Mouse (Mus musculus): ENCODE measurements around the gene Tnfrsf1b.
A peak's percentile ranks its signal among the peaks of the same experiment; 100 is the strongest.

Tnfrsf1b gene

DNA sequence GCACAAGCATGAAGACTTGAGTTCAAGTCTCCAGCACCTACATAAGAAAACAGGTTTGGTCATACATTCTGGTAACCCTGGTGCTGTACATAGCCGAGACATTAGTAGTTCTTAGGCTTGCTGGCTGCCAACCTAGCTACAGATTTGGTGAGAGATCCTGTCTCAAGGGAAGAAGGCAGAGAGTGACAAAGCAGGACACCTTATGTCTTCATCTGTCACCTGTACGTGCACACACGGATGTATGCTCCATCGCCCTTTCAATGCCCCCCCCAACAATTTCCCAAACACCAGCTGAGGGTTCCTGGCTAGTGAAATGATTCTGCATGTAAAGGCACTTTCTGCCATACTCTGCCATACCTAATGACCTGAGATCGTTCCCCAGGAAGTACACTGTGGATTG lies 9.5 kb upstream of the Tnfrsf1b start:
- no peak for DNase-seq

GRCm38 (mm10) chr4:145254418-145254817 lies 7.7 kb upstream of the Tnfrsf1b start:
- no peak for DNase-seq

DNA sequence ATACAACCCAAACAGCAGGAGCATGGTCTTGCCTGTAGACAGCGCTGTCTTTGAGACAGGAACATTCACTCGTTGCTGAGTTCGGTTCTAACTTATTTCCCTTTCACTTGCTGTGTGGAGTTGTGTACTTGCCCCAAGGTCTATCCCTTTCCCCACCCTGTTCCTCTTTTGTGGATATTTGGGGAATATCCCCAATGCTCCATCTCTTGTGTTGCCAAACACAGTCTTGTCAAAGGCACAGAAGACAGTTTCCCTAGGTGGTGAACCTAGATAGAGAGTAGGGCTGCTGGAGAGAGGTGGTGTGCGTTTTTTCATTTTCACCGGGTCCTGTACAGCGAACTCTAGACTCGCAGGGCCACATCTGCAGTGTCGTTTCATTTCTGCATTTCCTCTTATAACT lies 5.9 kb upstream of the Tnfrsf1b start:
- DNase-seq: no peak

GRCm38 (mm10) chr4:145251546-145251945 lies 4.9 kb upstream of the Tnfrsf1b start:
- DNase-seq: no peak

DNA sequence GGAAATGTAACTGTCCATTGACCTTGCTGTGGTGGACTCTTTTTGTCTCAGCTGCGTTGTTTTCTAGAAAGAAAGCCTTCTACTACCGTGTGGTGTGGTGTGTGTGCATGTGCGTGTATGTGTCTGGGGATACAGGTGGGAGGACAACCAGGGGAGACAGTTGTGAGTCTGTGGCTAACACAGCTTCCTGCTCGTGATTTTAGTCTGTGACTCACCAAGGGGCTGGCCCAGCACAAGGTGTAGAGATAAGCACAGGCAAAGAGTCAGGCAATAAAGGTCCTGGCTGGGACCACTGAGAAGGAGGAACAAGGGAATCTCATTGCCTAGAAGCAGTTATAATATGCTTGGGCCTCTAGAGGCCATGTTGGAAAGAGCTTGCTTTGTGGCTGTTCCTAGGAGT lies 3.3 kb upstream of the Tnfrsf1b start:
- no peak for DNase-seq

GRCm38 (mm10) chr4:145247556-145247955 lies 886 bp upstream of the Tnfrsf1b start:
- DNase-seq: no peak

GRCm38 (mm10) chr4:145245581-145245980 lies 1.1 kb downstream of the Tnfrsf1b start:
- no peak for DNase-seq

GRCm38 (mm10) chr4:145244676-145245075 lies 2.0 kb downstream of the Tnfrsf1b start:
- DNase-seq: no peak

DNA sequence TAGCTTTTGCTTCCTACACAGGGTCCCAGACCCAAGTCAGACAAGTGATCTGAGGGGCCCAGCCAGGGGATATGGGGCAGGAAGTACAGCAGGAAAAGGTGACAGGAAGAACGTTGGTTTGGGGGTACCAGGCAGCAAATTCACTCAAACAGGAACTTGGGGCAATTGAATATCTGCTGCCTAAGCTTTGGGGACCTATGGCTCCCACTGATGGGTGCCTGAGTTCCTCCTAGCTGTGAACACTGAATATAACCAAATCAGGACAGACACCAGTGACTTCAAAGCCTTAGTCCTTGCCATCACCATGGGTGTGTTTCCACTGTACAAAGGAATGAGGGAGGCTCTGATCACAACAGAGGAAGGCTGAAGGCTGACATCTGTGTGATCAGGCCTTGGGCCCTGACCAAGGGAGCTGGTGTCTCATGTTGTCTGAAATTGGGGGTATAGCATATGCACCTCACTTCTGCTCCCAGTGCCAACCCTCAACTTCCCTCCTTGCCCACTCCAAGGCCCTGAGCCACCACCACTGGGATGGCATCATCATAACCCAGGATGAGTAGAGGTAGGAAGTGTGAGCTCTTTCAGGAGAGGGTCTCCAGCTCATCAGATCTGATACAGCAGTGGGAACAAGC lies 3.8 kb downstream of the Tnfrsf1b start:
- no peak for DNase-seq

- peak; percentile 32 for DNase-seq
Observed at GRCm38 (mm10) chr4:145240723-145241231, 5.9 kb downstream of the Tnfrsf1b start.

- DNase-seq: peak; percentile 63
Observed at GRCm38 (mm10) chr4:145239049-145239830, 7.4 kb downstream of the Tnfrsf1b start.

DNA sequence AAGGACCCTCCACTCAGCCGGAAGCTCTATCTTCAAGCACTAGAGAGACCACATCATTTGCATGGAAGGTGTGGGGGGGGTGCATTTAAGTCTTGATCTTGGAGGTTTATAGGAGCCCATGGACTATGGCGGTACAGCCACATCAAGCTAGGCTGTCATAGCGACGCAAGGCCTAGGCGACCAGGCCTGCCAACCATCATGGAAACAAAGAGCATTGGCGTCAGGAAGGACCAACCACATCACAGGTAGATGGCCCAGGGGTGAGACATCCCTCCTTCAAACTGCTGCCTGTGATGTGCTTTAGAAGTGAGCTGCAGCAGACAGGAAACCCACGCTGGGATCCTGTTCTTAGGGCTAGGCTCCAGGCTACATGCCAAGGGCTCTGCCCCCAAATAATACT lies 10.6 kb downstream of the Tnfrsf1b start:
- DNase-seq: no peak

DNA sequence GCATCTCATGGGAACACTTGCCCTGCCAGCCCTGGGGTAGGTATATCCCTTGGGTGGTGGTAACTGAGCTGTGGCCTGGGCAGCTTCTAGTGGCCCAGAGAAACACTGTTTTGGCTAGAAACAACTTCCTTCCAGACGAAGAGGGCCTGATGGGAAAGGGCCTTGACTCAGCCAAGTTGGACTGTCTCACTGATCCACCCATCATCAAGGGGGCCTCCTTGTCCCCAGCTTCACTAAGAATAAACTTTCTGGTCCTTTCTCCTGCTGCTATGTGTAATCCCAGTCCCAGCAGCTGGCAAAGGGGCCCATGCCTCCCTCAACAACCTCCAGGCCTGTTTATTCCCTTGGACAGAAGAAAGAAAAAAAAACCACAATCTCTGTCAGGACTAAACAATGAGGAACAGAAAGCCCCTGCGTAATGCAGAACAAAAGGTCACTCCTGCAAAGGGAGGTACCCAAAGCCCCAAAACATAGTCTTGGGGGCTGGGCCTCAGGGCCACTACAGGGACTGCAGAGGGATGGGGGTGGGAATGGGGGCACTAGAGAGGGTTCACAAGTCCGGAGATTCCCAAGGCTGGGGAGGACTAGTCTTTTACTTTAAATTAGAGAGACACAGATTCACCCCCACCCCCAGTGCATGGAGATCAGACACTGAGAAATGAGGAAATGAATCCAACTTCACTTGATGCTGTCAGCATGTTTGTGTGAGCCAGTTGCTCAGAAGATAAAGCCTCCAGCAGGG lies 13.0 kb downstream of the Tnfrsf1b start:
- DNase-seq: no peak

- no peak for DNase-seq
Observed at GRCm38 (mm10) chr4:145231732-145232131, 14.9 kb downstream of the Tnfrsf1b start.

DNA sequence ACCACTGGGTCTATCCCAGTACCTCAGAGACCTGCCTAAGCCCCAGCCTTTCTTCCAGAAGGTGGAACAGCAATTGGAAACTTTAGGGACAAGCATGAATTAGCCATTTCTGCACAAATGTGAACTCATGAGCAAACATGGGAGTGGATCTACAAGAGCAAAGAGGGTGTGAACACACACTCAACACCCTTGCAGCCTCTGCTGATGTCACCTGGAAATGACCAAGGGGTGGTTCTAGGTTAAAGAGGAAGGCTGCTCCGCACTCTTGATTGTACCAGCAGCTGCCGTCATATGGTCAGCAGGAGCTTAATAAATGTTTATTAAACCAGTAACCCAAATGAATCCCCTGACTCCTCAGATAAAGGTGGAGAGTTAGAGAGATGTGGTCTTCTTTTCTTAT lies 16.0 kb downstream of the Tnfrsf1b start:
- DNase-seq: no peak

GRCm38 (mm10) chr4:145229524-145230163 lies 17.0 kb downstream of the Tnfrsf1b start:
- DNase-seq: no peak

GRCm38 (mm10) chr4:145229051-145229450 lies 17.6 kb downstream of the Tnfrsf1b start:
- no peak for DNase-seq

GRCm38 (mm10) chr4:145224613-145225012 lies 22.1 kb downstream of the Tnfrsf1b start:
- DNase-seq: no peak

DNA sequence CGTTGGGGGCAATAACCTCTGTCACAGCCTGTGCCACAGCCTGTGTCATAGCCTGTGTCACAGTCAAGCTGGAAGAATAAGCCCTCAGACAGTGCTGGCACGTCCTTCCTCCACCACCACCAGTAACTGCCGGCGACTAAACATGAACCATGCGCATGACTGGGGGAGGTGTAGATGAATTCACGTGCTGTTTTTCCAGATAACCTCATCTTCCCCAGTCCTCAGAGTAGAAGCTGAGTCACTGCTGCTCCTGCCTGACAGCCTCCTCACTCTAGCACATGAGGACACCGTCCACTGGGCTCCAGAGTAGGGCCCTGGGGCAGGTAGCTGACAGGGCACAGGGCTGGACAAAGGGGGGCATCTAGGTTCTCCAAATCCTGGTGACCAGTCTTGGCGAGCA lies 24.6 kb downstream of the Tnfrsf1b start:
- no peak for DNase-seq

GRCm38 (mm10) chr4:145221379-145221778 lies 25.3 kb downstream of the Tnfrsf1b start:
- no peak for DNase-seq

DNA sequence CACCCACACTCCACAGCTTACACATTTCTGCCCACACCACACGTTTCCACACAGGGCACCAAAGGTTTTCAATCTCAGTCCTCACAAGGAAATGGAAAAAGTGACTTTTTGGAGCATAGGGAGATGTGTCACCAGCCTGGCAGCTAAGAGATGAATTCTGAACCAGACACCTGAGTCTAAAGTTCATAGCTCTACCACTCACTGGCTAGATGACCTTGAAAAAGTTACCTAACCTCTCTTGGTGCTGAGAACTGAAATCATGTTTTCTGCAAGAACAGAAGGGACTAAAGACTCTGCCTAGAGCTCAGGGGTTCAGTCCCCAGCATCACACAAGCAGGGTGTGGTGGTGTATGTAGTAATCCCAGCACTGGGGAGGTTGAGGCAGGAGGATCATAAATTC lies 26.7 kb downstream of the Tnfrsf1b start:
- no peak for DNase-seq

DNA sequence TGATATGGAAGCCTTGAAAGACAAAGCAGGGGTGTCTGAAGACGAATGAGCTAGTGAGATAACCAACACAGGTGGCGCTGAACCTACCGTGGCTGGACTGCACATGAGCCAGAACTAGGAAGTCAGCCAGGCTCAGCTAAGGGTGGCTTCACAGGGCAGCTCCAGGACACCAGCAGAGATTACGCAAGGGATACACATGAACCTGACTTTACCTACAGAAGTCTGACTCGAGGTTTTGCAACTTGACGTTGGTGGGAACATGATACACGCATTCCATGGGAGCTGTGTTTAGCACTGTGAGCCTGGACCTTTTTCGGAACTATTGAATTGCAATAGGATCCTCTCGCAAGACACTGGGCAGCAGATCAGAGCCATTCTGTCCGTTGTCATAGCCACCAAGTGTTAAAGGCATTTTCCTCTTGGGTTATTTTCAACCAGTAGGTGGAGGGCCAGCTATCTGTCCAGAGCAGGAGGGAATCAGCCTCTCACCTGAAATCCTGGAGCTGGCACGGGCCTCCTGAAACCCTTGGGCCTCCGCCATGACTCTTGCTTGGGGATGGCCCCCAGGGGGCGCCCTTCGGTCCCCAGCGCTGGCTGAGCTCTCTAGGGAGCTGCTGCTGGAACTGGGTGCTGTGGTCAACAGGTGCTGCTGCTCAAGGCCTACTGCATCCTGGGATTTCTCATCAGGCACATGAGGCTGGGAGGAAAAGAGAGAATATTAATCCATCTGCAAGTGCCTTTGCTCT lies 27.3 kb downstream of the Tnfrsf1b start:
- DNase-seq: no peak
